Comparison of ENCODE assay signal across 11 mouse cellular contexts in the genomic region with DNA sequence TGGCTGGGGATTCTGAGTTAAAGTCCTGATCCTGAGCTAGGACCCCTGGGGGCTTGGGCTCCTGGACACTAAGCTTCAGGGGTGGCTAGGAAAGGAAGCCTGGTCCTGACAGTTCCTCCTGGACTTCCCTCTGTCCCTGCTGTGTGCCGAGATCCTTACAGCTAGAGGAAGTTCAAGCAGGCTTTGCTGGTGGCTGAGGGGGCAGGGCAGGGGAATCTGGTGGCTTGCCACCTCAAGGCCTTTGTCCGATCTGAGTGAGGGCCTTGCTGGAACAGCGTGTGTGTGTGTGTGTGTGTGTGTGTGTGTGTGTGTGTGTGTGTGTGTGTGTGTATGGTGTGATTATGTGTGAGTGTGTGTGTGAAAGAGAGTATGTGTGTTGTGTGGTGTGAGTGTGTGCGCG. TPM values are rescaled to one million over a fixed set of nuclear protein-coding genes. Genes with fewer than 3 reads are reported as not detected.
DNase-seq lines count a peak whose midpoint lies in the region; ATAC-seq lines count a peak whose summit lies in the region.
"Had no signal": no experiment of that assay in that cellular context is flagged by ENCODE, and none has a peak within 500 bp of the region (broad histone marks: within the 10 kb centered on the region; RNA-seq: fewer than 3 reads in every experiment).

No protein-coding gene starts in this region.

- no peak overlapping the region for H3K9ac ChIP-seq in kidney, embryonic 15.5 days
- H3K9ac ChIP-seq in embryonic facial prominence, embryonic 13.5 days = no peak overlapping the region

- H3K4me1 ChIP-seq in kidney, embryonic 15.5 days = peaks cover 45% of the 10 kb centered on the region
- H3K4me1 ChIP-seq in embryonic facial prominence, embryonic 13.5 days = peaks cover 74% of the 10 kb centered on the region
- peaks cover 85% of the 10 kb centered on the region for H3K4me1 ChIP-seq in limb, embryonic 10.5 days

- peak overlapping the region; percentile 80; the same call in 1 of the 2 replicates for H3K27ac ChIP-seq in kidney, embryonic 15.5 days
- peak overlapping the region; percentile 44; the same call in 1 of the 2 replicates for H3K27ac ChIP-seq in embryonic facial prominence, embryonic 13.5 days
- H3K27ac ChIP-seq in limb, embryonic 10.5 days = peak overlapping the region; percentile 86

- WGBS in kidney, embryonic 15.5 days = 52% methylated on average over 5 of the region's 5 CpGs
- 31% methylated on average over 5 of the region's 5 CpGs for WGBS in embryonic facial prominence, embryonic 13.5 days
- WGBS in limb, embryonic 10.5 days = 66% methylated on average over 5 of the region's 5 CpGs

- no peaks in the 10 kb centered on the region for H3K27me3 ChIP-seq in kidney, embryonic 15.5 days
- H3K27me3 ChIP-seq in embryonic facial prominence, embryonic 13.5 days = no peaks in the 10 kb centered on the region
- no peaks in the 10 kb centered on the region for H3K27me3 ChIP-seq in limb, embryonic 10.5 days (ENCODE audit: low read depth, poor library complexity, severe bottlenecking)

- peak; percentile 44 for DNase-seq in embryo, embryonic 11 days
- DNase-seq in embryo, embryonic 10 days (ENCODE audit: low spot score) = no peak
- no peak for DNase-seq in kidney, adult 9 months
- DNase-seq in limb, embryonic 10.5 days (ENCODE audit: low spot score) = no peak
- DNase-seq in cerebellum, postnatal 4 days (ENCODE audit: low spot score in 2 of 2) = no peak
- no peak for DNase-seq in urinary bladder, adult 18-20 months (ENCODE audit: low spot score in 2 of 2)
- DNase-seq: B cell, adult 2 months; left cerebral cortex, postnatal 4 days; thymus, adult 2 months had no signal

- no peak overlapping the region for H3K4me2 ChIP-seq in kidney, embryonic 15.5 days
- H3K4me2 ChIP-seq in embryonic facial prominence, embryonic 13.5 days = no peak overlapping the region

- ATAC-seq in kidney, embryonic 15.5 days (replicated peaks; ENCODE audit: low FRiP score) = no peak
- ATAC-seq in embryonic facial prominence, embryonic 13.5 days (ENCODE audit: insufficient number of reproducible peaks, insufficient read depth, low FRiP score, low TSS enrichment, low read depth) = no peak

- no peak overlapping the region for H3K4me3 ChIP-seq in kidney, embryonic 15.5 days (replicated peaks)
- no peak overlapping the region for H3K4me3 ChIP-seq in embryonic facial prominence, embryonic 13.5 days
- no peak overlapping the region for H3K4me3 ChIP-seq in limb, embryonic 10.5 days

- peaks cover 6% of the 10 kb centered on the region; the same call in 1 of the 2 replicates for H3K36me3 ChIP-seq in kidney, embryonic 15.5 days
- peaks cover 24% of the 10 kb centered on the region for H3K36me3 ChIP-seq in embryonic facial prominence, embryonic 13.5 days
- H3K36me3 ChIP-seq in limb, embryonic 10.5 days = peaks cover 42% of the 10 kb centered on the region

- H3K9me3 ChIP-seq in kidney, embryonic 15.5 days (replicated peaks) = no peaks in the 10 kb centered on the region
- H3K9me3 ChIP-seq in embryonic facial prominence, embryonic 13.5 days = no peaks in the 10 kb centered on the region
- H3K9me3 ChIP-seq in limb, embryonic 10.5 days (replicated peaks) = no peaks in the 10 kb centered on the region

RNA-seq across cellular contexts. Expression of a gene that starts 8.5 kb away (rescaled TPM):
- 3.6 and 4.5 TPM in 2 replicates for polyA plus RNA-seq in kidney, embryonic 15.5 days (2015; fragmentation: Nextera tagmentation; extraction: Ambion mirVana)
- 6.9 and 7.2 TPM in 2 replicates for polyA plus RNA-seq in embryonic facial prominence, embryonic 13.5 days (2015; fragmentation: Nextera tagmentation; extraction: Ambion mirVana)
- 2.8 and 3.9 TPM in 2 replicates for polyA plus RNA-seq in limb, embryonic 10.5 days (2016; fragmentation: Nextera tagmentation; extraction: Ambion mirVana)

RNA-seq across cellular contexts. Expression of a gene that starts 48.0 kb away (rescaled TPM):
- 1.9 and 3.1 TPM in 2 replicates for polyA plus RNA-seq in kidney, embryonic 15.5 days (2015; fragmentation: Nextera tagmentation; extraction: Ambion mirVana)
- polyA plus RNA-seq in embryonic facial prominence, embryonic 13.5 days (2015; fragmentation: Nextera tagmentation; extraction: Ambion mirVana) = 0.60 and 1.1 TPM in 2 replicates
- polyA plus RNA-seq in limb, embryonic 10.5 days (2016; fragmentation: Nextera tagmentation; extraction: Ambion mirVana) = 1.2 and 2.2 TPM in 2 replicates
